Mouse (Mus musculus): ENCODE data around the gene Bbs7. TPM values are rescaled to one million over a fixed set of nuclear protein-coding genes. Genes with fewer than 3 reads are reported as not detected.

Bbs7 gene
- polyA plus RNA-seq, 1 experiment from 2014 or later = 20.2 TPM

DNA sequence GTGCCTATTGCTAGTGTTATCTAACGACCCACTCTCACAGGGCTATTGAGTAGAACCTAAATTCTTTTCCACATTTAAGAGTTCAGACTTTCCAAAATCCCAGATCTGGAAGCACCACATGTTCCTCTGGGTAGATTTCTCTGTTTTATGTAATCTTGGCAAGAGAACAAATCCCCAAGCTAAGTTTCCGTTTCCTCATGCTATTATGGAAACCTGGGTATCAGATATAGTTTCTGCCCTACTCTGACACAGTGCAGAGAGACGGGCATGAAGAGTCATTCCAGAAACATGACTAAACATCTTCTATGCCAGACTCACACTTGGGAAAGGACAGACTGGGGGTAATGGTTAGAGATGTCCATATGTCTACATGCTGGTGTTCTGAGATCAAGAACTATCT is 88.8 kb downstream of the Bbs7 start:
- Histone ChIP-seq H3K36me3 (ENCODE audit: control insufficient read depth, insufficient read depth, low read length) (no peaks in the 10 kb centered on the region), H3K9me3 (ENCODE audit: control insufficient read depth, low read length) (no peaks in the 10 kb centered on the region), H3K9ac (ENCODE audit: low read depth, low read length) (no peak overlapping the region), H3K4me2 (replicated peaks; ENCODE audit: low read depth, low read length) (no peak overlapping the region), H3K27ac (ENCODE audit: low read depth, low read length) (no peak overlapping the region), H3K27me3 (ENCODE audit: control insufficient read depth, insufficient read depth, low read length) (peaks cover 12% of the 10 kb centered on the region), H3K4me1 (replicated peaks; ENCODE audit: control insufficient read depth, insufficient read depth, low read length) (no peaks in the 10 kb centered on the region), H3K4me3 (ENCODE audit: low read depth, low read length) (no peak overlapping the region)
- no peak for DNase-seq (ENCODE audit: low spot score)
- no peak for ATAC-seq (ENCODE audit: low FRiP score)
- WGBS = 79% methylated on average over 3 of the region's 3 CpGs

Other genes with a start within 250 kb of the Bbs7 start
- gene Anxa5, start 137.6 kb downstream of the Bbs7 start, polyA plus RNA-seq (2014; fragmentation: Nextera tagmentation; extraction: Ambion mirVana) = 103 and 121 TPM in 2 replicates
- gene 1810062G17Rik, start 137.5 kb downstream of the Bbs7 start, polyA plus RNA-seq (2014; fragmentation: Nextera tagmentation; extraction: Ambion mirVana) = 0.45 and 0.95 TPM in 2 replicates
- 0.34 and 0.70 TPM in 2 replicates for gene Gm11549, start 91.7 kb downstream of the Bbs7 start, polyA plus RNA-seq (2014; fragmentation: Nextera tagmentation; extraction: Ambion mirVana)
- gene Exosc9, start 60.9 kb downstream of the Bbs7 start, polyA plus RNA-seq (2014; fragmentation: Nextera tagmentation; extraction: Ambion mirVana) = 104 and 108 TPM in 2 replicates
- 242 and 261 TPM in 2 replicates for gene Ccna2, start 41.3 kb downstream of the Bbs7 start, polyA plus RNA-seq (2014; fragmentation: Nextera tagmentation; extraction: Ambion mirVana)
- gene Trpc3, start 76.7 kb upstream of the Bbs7 start, polyA plus RNA-seq (2014; fragmentation: Nextera tagmentation; extraction: Ambion mirVana) = 4.3 and 5.2 TPM in 2 replicates
- gene 4932438A13Rik, start 249.6 kb upstream of the Bbs7 start, polyA plus RNA-seq (2014; fragmentation: Nextera tagmentation; extraction: Ambion mirVana) = 45.7 and 62.4 TPM in 2 replicates